Mouse (Mus musculus): ENCODE results near the gene Aldoc. TPM values are rescaled to one million over a fixed set of nuclear protein-coding genes. Genes with fewer than 3 reads are reported as not detected.
"Not testable (repeated sequence)": the region's sequence is repeated elsewhere in the genome, so short reads cannot be mapped to it uniquely, and the experiment has no call there.

The Aldoc gene
- polyA plus RNA-seq (2014; fragmentation: Nextera tagmentation; extraction: Ambion mirVana), result 2.7 and 3.3 TPM in 2 replicates

DNA sequence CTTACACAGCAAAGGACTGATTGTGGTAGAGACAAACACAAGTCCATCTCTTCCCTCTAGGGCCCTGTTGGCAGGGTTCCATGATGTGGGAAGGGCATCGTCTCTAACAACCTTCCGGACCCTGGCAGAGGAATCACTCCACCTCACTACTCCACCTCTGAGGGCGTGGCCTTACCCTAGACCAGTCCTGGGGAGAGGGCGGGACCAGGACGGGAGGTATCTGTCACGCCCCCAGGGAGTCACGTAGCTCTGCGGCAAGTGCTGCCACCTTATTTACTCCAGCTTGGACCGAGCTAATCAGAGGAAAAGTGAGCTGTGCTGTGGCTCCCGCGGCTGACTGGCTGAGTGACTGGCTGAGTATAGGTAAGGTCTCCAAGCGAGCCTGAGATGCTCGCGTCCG lies at the start of gene Aldoc:
Gene Aldoc, plus strand, starts transcription at position 109 of the 400 bp plus-strand sequence.
- Histone ChIP-seq H3K4me3 (ENCODE audit: low read depth, low read length) (no peak within 1 kb of the TSS), H3K4me1 (replicated peaks; ENCODE audit: control insufficient read depth, insufficient read depth, low read length) (no peaks in the 10 kb centered on the region)
- peak; percentile 53 for DNase-seq (ENCODE audit: low spot score)

DNA sequence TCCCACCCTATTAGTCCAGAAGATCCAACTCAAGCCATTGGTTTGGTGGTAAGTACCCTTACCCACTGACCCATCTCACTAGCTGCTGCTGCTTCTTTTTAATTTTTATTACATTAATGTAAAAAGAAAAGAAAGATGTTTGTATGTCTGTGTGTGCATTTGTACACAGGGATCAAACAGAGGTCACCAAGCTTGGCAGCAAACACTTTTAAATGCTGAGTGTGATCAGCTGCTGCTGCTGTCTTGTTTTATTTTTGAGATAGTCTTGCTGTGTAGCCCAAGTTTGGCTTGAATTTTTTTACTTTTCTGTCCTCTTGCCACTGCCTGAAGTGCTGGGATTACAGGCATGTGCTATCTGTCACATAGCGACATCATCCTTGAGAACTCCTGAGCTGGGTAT lies 47.2 kb upstream of the Aldoc start:
- no peaks in the 10 kb centered on the region for H3K27me3 ChIP-seq (ENCODE audit: control insufficient read depth, insufficient read depth, low read length)
- DNase-seq (ENCODE audit: low spot score) (no peak), ATAC-seq (ENCODE audit: low FRiP score) (no peak)
- no peaks in the 10 kb centered on the region for H3K4me1 ChIP-seq (replicated peaks; ENCODE audit: control insufficient read depth, insufficient read depth, low read length)
- no peak overlapping the region for H3K4me3 ChIP-seq (ENCODE audit: low read depth, low read length)
- no peak overlapping the region for H3K4me2 ChIP-seq (replicated peaks; ENCODE audit: low read depth, low read length)
- no peak overlapping the region for H3K9ac ChIP-seq (ENCODE audit: low read depth, low read length)
- 100% methylated on average over 1 of the region's 1 CpGs for WGBS
- peaks cover 28% of the 10 kb centered on the region; the same call in 1 of the 2 replicates for H3K36me3 ChIP-seq (ENCODE audit: control insufficient read depth, insufficient read depth, low read length)
- H3K9me3 ChIP-seq (ENCODE audit: control insufficient read depth, low read length), result no peaks in the 10 kb centered on the region
- H3K27ac ChIP-seq (ENCODE audit: low read depth, low read length), result no peak overlapping the region

More for the DNA sequence above, at the start of gene Aldoc:
- Histone ChIP-seq H3K9me3 (ENCODE audit: control insufficient read depth, low read length) (no peaks in the 10 kb centered on the region), H3K27ac (ENCODE audit: low read depth, low read length) (no peak within 1 kb of the TSS), H3K9ac (ENCODE audit: low read depth, low read length) (no peak within 1 kb of the TSS), H3K36me3 (ENCODE audit: control insufficient read depth, insufficient read depth, low read length) (0 out of 2 replicates have a peak, but pooled peaks cover 2% of the 10 kb centered on the region), H3K27me3 (ENCODE audit: control insufficient read depth, insufficient read depth, low read length) (no peaks in the 10 kb centered on the region), H3K4me2 (replicated peaks; ENCODE audit: low read depth, low read length) (0 out of 2 replicates have a peak within 1 kb of the TSS, but pooled peaks have one; percentile 5)
- 0 out of 2 replicates have a peak, but pooled peaks have one; percentile 33 for ATAC-seq (ENCODE audit: low FRiP score)
- WGBS, result 3% methylated on average over 15 of the region's 15 CpGs

DNA sequence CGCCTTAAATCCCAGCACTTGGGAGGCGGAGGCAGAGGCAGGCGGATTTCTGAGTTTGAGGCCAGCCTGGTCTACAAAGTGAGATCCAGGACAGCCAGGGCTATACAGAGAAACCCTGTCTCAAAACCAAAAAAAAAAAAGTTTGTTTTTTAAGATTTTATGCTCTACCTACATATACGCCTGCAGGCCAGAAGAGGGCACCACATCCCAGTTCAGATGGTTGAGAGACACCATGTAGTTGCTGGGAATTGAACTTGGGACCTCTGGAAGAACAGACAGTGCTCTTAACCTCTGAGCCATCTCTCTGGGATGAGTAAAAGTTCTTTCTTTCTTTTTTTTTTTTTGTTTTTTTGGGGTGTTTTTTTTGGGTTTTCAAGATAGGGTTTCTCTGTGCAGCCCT lies 46.6 kb upstream of the Aldoc start:
- not testable (repeated sequence) for ATAC-seq (ENCODE audit: low FRiP score); H3K4me3 ChIP-seq (ENCODE audit: low read depth, low read length); H3K27me3 ChIP-seq (ENCODE audit: control insufficient read depth, insufficient read depth, low read length); H3K4me1 ChIP-seq (replicated peaks; ENCODE audit: control insufficient read depth, insufficient read depth, low read length); H3K4me2 ChIP-seq (replicated peaks; ENCODE audit: low read depth, low read length); H3K9ac ChIP-seq (ENCODE audit: low read depth, low read length); DNase-seq (ENCODE audit: low spot score); H3K27ac ChIP-seq (ENCODE audit: low read depth, low read length); H3K9me3 ChIP-seq (ENCODE audit: control insufficient read depth, low read length)
- H3K36me3 ChIP-seq (ENCODE audit: control insufficient read depth, insufficient read depth, low read length), result peaks cover 28% of the 10 kb centered on the region; the same call in 1 of the 2 replicates
- WGBS, result 97% methylated on average over 4 of the region's 4 CpGs

DNA sequence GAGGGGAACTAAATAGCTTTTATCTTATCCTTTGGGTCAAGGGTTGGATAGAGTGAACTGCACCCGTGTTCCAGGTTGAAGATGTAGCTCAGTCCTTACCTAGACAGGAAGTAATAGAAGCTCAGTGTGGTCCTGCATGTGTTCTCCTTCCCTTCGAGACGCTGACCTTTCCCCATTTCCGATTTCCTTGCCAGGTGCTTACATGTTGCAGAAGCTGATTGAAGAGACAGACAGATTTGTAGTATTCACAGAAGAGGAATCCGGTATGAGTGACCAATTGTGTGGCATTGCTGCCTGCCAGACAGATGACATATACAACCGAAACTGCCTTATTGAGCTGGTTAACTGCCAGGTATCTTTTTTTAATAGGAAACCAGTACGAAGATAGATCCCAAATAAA lies 43.9 kb upstream of the Aldoc start:
- DNase-seq (ENCODE audit: low spot score) (no peak), ATAC-seq (ENCODE audit: low FRiP score) (no peak)
- 89% methylated on average over 7 of the region's 7 CpGs for WGBS
- Histone ChIP-seq H3K4me1 (replicated peaks; ENCODE audit: control insufficient read depth, insufficient read depth, low read length) (no peaks in the 10 kb centered on the region), H3K4me3 (ENCODE audit: low read depth, low read length) (no peak overlapping the region), H3K27me3 (ENCODE audit: control insufficient read depth, insufficient read depth, low read length) (no peaks in the 10 kb centered on the region), H3K27ac (ENCODE audit: low read depth, low read length) (no peak overlapping the region), H3K36me3 (ENCODE audit: control insufficient read depth, insufficient read depth, low read length) (0 out of 2 replicates have a peak, but pooled peaks cover 13% of the 10 kb centered on the region), H3K4me2 (replicated peaks; ENCODE audit: low read depth, low read length) (no peak overlapping the region), H3K9me3 (ENCODE audit: control insufficient read depth, low read length) (no peaks in the 10 kb centered on the region), H3K9ac (ENCODE audit: low read depth, low read length) (no peak overlapping the region)

DNA sequence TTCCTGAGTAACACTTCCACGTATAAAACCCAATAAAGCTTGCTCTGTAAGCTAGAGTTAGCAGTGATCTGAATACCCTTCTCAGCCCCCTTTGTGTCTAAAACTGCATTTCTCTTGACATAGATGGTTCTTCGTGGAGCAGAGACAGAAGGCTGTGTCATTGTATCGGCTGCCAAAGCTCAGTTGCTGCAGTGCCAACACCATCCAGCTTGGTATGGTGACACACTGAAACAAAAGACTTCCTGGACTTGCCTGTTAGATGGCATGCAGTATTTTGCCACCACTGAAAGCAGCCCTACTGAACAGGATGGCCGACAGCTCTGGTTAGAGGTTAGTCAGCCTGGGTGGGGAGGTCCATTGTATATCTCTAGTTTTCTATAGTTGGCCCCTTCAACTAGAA lies 43.2 kb upstream of the Aldoc start:
- no peak overlapping the region for H3K9ac ChIP-seq (ENCODE audit: low read depth, low read length)
- H3K4me1 ChIP-seq (replicated peaks; ENCODE audit: control insufficient read depth, insufficient read depth, low read length), result no peaks in the 10 kb centered on the region
- H3K36me3 ChIP-seq (ENCODE audit: control insufficient read depth, insufficient read depth, low read length), result 0 out of 2 replicates have a peak, but pooled peaks cover 13% of the 10 kb centered on the region
- no peak overlapping the region for H3K27ac ChIP-seq (ENCODE audit: low read depth, low read length)
- H3K4me3 ChIP-seq (ENCODE audit: low read depth, low read length), result no peak overlapping the region
- no peak overlapping the region for H3K4me2 ChIP-seq (replicated peaks; ENCODE audit: low read depth, low read length)
- WGBS, result 92% methylated on average over 4 of the region's 4 CpGs
- DNase-seq (ENCODE audit: low spot score) (no peak), ATAC-seq (ENCODE audit: low FRiP score) (no peak)
- no peaks in the 10 kb centered on the region for H3K9me3 ChIP-seq (ENCODE audit: control insufficient read depth, low read length)
- no peaks in the 10 kb centered on the region for H3K27me3 ChIP-seq (ENCODE audit: control insufficient read depth, insufficient read depth, low read length)

DNA sequence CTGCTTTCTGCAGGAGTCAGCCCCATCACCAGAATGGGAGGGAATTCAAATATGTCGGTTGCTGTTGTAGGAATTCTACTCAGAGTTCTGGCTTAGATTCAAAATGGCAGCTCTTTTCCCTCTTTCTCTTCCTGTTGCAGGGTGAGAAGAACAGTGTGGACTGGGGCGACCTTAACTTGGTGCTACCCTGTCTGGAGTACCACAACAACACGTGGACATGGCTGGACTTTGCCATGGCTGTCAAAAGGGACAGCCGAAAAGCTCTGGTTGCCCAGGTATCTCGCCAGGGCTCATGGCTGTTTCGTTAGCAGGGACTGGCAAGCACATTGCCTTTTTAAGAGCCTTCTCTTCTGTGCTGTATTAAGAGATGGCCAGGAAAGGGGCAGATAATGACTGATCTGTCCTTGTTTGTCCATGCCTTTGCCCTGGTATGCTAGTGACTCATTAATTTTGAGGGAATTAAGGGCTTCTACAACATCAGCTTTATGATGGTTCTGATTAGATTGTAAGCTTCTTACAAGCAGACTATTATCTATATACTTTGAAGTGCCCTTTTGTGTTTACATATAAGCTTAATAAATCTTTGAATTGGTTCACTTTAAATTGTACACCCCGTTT lies 33.5 kb upstream of the Aldoc start:
- H3K4me1 ChIP-seq (replicated peaks; ENCODE audit: control insufficient read depth, insufficient read depth, low read length), result no peaks in the 10 kb centered on the region
- H3K36me3 ChIP-seq (ENCODE audit: control insufficient read depth, insufficient read depth, low read length), result peaks cover 26% of the 10 kb centered on the region
- no peak overlapping the region for H3K27ac ChIP-seq (ENCODE audit: low read depth, low read length)
- H3K4me3 ChIP-seq (ENCODE audit: low read depth, low read length), result no peak overlapping the region
- ATAC-seq (ENCODE audit: low FRiP score), result no peak
- H3K9ac ChIP-seq (ENCODE audit: low read depth, low read length), result no peak overlapping the region
- no peak overlapping the region for H3K4me2 ChIP-seq (replicated peaks; ENCODE audit: low read depth, low read length)
- no peak for DNase-seq (ENCODE audit: low spot score)
- H3K9me3 ChIP-seq (ENCODE audit: control insufficient read depth, low read length), result no peaks in the 10 kb centered on the region
- no peaks in the 10 kb centered on the region for H3K27me3 ChIP-seq (ENCODE audit: control insufficient read depth, insufficient read depth, low read length)
- 88% methylated on average over 7 of the region's 7 CpGs for WGBS

DNA sequence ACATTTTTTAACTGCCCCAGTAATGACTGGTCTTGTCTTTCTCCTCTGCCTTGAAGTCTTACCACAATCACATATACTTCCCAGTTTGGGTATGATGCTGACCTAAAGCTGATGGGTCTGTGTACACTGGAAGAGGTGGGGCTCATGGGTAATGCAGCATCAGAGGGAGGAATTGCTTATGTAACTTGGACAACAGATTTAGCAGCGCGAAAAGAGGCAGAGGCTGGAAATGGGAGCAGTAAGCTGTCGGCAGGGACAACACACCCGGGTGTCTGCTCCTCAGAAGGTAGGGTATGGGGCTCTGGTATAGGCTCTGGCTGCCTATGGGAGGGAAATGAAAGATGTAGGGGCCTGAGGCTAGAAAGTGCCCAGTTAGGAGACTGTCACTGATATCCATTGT lies 32.1 kb upstream of the Aldoc start, which contains the start of gene BC030499:
Gene BC030499, plus strand, starts transcription at position 188 of the 400 bp plus-strand sequence.
- H3K36me3 ChIP-seq (ENCODE audit: control insufficient read depth, insufficient read depth, low read length), result peaks cover 20% of the 10 kb centered on the region; the same call in 1 of the 2 replicates
- no peak for DNase-seq (ENCODE audit: low spot score)
- no peak within 1 kb of the TSS for H3K4me2 ChIP-seq (replicated peaks; ENCODE audit: low read depth, low read length)
- H3K9ac ChIP-seq (ENCODE audit: low read depth, low read length), result no peak within 1 kb of the TSS
- H3K9me3 ChIP-seq (ENCODE audit: control insufficient read depth, low read length), result no peaks in the 10 kb centered on the region
- H3K27me3 ChIP-seq (ENCODE audit: control insufficient read depth, insufficient read depth, low read length), result no peaks in the 10 kb centered on the region
- no peak within 1 kb of the TSS for H3K27ac ChIP-seq (ENCODE audit: low read depth, low read length)
- H3K4me1 ChIP-seq (replicated peaks; ENCODE audit: control insufficient read depth, insufficient read depth, low read length), result no peaks in the 10 kb centered on the region
- no peak for ATAC-seq (ENCODE audit: low FRiP score)
- WGBS, result 95% methylated on average over 4 of the region's 4 CpGs
- H3K4me3 ChIP-seq (ENCODE audit: low read depth, low read length), result no peak within 1 kb of the TSS

DNA sequence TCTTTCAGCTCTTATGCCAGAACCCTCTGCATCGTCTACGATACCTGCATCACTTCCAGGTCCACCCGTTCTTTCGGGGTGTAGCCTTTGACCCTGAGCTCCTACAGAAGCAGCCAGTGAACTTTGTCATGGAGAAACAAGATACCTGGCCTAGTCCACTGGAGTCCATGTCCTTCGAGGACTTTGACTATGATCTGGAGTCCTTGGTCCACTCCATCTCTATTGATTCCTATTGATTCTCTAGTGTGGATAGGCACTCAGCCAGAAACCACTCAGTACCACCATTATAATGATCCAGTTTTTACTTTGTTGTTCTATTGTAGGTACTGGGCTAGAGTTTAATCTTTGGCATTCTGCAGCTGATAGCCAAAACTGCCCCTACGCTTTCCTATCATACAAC lies 28.2 kb upstream of the Aldoc start:
- WGBS, result 97% methylated on average over 6 of the region's 6 CpGs
- H3K36me3 ChIP-seq (ENCODE audit: control insufficient read depth, insufficient read depth, low read length), result peaks cover 4% of the 10 kb centered on the region; the same call in 1 of the 2 replicates

DNA sequence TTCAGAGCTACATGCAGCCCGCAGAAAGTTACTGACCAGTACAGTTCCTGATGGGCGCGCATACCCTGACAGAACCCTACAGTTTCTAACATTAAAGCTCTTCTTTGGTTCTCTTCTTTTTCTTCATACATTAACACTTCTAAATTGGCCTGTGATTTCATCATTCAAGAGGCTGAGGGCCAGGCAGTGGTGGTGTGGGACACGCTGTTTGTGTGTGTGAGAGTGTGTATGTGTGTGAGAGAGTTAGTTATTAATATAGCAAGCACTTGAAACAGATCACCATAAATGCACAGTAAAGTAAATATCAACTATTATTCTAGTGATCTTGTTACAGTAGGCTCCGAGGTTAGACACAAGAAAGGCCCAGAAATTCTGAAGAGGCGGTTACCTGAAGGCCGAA lies 21.9 kb upstream of the Aldoc start:
- no peaks in the 10 kb centered on the region for H3K27me3 ChIP-seq (ENCODE audit: control insufficient read depth, insufficient read depth, low read length)
- no peaks in the 10 kb centered on the region for H3K4me1 ChIP-seq (replicated peaks; ENCODE audit: control insufficient read depth, insufficient read depth, low read length)
- peak overlapping the region; percentile 75 for H3K4me2 ChIP-seq (replicated peaks; ENCODE audit: low read depth, low read length)
- 0 out of 2 replicates have a peak overlapping the region, but pooled peaks have one; percentile 75 for H3K9ac ChIP-seq (ENCODE audit: low read depth, low read length)
- DNase-seq (ENCODE audit: low spot score) (no peak), ATAC-seq (ENCODE audit: low FRiP score) (0 out of 2 replicates have a peak, but pooled peaks have one; percentile 7)
- peak overlapping the region; percentile 79 for H3K4me3 ChIP-seq (ENCODE audit: low read depth, low read length)
- WGBS, result 72% methylated on average over 7 of the region's 7 CpGs
- no peaks in the 10 kb centered on the region for H3K9me3 ChIP-seq (ENCODE audit: control insufficient read depth, low read length)
- peaks cover 9% of the 10 kb centered on the region for H3K36me3 ChIP-seq (ENCODE audit: control insufficient read depth, insufficient read depth, low read length)
- no peak overlapping the region for H3K27ac ChIP-seq (ENCODE audit: low read depth, low read length)

More for the DNA sequence above, 28.2 kb upstream of the Aldoc start:
- Histone ChIP-seq H3K4me1 (replicated peaks; ENCODE audit: control insufficient read depth, insufficient read depth, low read length) (no peaks in the 10 kb centered on the region), H3K9ac (ENCODE audit: low read depth, low read length) (no peak overlapping the region), H3K27me3 (ENCODE audit: control insufficient read depth, insufficient read depth, low read length) (no peaks in the 10 kb centered on the region), H3K27ac (ENCODE audit: low read depth, low read length) (no peak overlapping the region), H3K4me2 (replicated peaks; ENCODE audit: low read depth, low read length) (no peak overlapping the region), H3K9me3 (ENCODE audit: control insufficient read depth, low read length) (no peaks in the 10 kb centered on the region), H3K4me3 (ENCODE audit: low read depth, low read length) (no peak overlapping the region)
- ATAC-seq (ENCODE audit: low FRiP score) (no peak), DNase-seq (ENCODE audit: low spot score) (no peak)

Data from hindbrain, embryonic 11.5 days (tissue).